Mouse (Mus musculus): ENCODE data around the gene Sf3a2. TPM values are rescaled to one million over a fixed set of nuclear protein-coding genes. Genes with fewer than 3 reads are reported as not detected.
"Not testable (repeated sequence)": the region's sequence is repeated elsewhere in the genome, so short reads cannot be mapped to it uniquely, and the experiment has no call there.

Gene Sf3a2
- polyA plus RNA-seq, 1 experiment from 2014 or later: 75.7 TPM

DNA sequence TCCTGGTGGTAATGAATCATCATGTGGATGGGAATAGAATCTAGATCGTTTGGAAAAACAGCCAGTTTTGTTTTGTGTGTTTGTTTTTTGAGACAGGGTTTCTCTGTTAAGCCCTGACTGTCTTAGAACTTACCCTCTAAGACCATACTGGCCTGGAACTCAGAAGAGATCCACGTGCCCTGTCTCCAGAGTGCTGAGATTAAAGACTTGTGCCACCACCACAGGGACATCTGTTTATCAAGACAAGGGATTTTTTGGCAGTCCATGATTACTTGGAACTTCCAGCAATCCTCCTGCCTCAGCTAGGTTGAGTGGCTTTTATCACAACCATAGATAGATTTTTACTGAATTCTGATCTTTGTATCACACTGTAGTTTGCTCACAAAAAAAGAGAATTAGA is 26.8 kb downstream of the Sf3a2 start:
- 61% methylated on average over 2 of the region's 2 CpGs for WGBS

DNA sequence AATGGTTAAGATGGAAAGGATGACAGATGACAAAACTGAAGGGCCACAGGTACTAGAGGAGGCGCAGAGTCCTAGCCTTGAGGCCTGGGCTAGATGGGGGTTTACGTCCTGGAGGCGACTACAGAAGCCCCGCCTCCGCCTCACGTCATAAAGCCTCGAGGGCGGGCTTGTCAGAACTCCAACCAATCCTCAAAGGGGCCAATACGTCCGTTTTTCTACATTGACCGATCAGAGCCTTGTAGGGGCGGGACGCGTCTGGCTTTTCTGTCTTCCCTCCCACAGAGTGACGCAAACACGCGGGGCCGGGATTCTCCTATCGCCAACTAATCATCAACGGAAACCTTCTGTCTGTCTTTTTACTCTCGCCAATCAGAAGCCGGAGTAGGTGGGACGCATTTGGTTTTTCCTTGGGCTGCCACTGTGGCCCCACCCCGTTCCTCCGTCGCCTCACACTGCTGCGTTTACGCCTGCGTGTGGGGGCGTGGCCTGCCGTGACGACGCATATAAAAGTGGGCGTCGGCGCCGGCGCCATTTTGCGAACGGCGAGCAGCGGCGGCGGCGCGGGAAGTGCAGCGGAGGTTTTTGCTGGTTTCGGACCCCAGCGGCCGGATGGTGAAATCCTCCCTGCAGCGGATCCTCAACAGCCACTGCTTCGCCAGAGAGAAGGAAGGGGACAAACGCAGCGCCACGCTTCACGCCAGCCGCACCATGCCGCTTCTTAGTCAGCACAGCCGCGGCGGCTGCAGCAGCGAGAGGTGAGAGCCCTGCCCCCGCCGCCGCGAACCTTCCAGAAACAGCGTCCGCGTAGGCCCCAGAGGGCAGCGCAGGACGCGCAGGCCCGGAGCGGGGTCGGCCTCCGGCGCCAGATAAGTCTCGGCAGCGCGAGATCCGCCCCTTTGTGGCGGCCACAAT is 28.4 kb downstream of the Sf3a2 start, which contains the start of gene Oaz1:
Gene Oaz1 (plus strand): TSS at position 506 of the 912 bp plus-strand sequence.
- Histone ChIP-seq H3K36me3 (ENCODE audit: control insufficient read depth, insufficient read depth, low read length) (peaks cover 7% of the 10 kb centered on the region), H3K9ac (ENCODE audit: low read length) (peak within 1 kb of the TSS; percentile 91), H3K4me1 (replicated peaks; ENCODE audit: control insufficient read depth, insufficient read depth, low read length) (peaks cover 17% of the 10 kb centered on the region), H3K27ac (ENCODE audit: low read length) (peak within 1 kb of the TSS; percentile 89), H3K27me3 (ENCODE audit: control insufficient read depth, insufficient read depth, low read depth, low read length) (no peaks in the 10 kb centered on the region), H3K4me2 (ENCODE audit: low read depth, low read length) (peak within 1 kb of the TSS; percentile 96), H3K4me3 (ENCODE audit: low read length) (peak within 1 kb of the TSS; percentile 73), H3K9me3 (ENCODE audit: control insufficient read depth, low read length) (no peaks in the 10 kb centered on the region)
- WGBS: under 1% methylated on average over 71 of the region's 82 CpGs
- ATAC-seq (ENCODE audit: low read depth): peak; percentile 98

More for the DNA sequence above, 26.8 kb downstream of the Sf3a2 start:
- no peak overlapping the region for H3K9ac ChIP-seq (ENCODE audit: low read length)
- no peak overlapping the region for H3K4me2 ChIP-seq (ENCODE audit: low read depth, low read length)
- H3K9me3 ChIP-seq (ENCODE audit: control insufficient read depth, low read length): no peaks in the 10 kb centered on the region
- H3K36me3 ChIP-seq (ENCODE audit: control insufficient read depth, insufficient read depth, low read length): peaks cover 7% of the 10 kb centered on the region
- no peak overlapping the region for H3K27ac ChIP-seq (ENCODE audit: low read length)
- no peak overlapping the region for H3K4me3 ChIP-seq (ENCODE audit: low read length)
- H3K27me3 ChIP-seq (ENCODE audit: control insufficient read depth, insufficient read depth, low read depth, low read length): no peaks in the 10 kb centered on the region
- no peak for ATAC-seq (ENCODE audit: low read depth)
- H3K4me1 ChIP-seq (replicated peaks; ENCODE audit: control insufficient read depth, insufficient read depth, low read length): peaks cover 9% of the 10 kb centered on the region

DNA sequence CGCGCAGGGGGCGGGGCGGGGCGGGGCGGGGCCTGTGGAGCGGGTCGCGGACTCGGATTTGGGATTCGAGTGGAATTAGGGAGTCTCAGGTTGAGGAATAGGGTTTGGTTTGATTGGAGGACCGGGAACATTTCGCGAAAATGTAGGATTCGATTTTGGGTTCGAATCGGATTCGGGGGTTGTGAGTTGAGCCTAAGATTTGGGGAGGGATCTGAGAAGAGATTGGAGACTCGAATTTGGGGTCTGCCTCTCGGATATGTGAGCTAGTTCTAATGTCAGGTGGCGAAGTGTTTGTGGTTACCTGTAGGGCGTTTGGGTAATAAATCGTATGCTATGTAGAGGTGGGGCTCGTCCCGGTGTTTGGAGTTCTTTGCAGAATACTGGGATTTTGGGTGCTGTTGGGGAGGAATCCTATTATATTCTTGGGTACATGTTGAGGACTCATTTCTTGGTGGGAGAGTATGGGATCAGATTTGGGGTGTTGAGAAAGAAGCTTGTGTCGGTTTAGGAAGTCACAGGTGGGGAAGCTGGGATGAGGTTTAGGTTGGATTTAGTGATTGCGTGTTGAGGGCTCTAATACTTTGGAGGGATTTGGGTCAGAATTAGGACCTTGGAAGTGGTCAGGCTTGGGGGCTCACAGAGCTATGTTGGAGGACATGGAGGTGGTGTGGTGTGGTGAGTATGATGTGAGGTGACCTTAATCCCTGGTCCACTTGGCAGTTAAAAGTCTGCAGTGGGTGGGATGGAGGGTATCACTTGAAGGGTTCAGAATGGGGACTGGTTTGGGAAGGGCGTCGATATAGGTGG is 29.3 kb downstream of the Sf3a2 start:
- no peaks in the 10 kb centered on the region for H3K9me3 ChIP-seq (ENCODE audit: control insufficient read depth, low read length)
- H3K27me3 ChIP-seq (ENCODE audit: control insufficient read depth, insufficient read depth, low read depth, low read length): no peaks in the 10 kb centered on the region
- peak overlapping the region; percentile 73 for H3K4me3 ChIP-seq (ENCODE audit: low read length)
- peak overlapping the region; percentile 91 for H3K9ac ChIP-seq (ENCODE audit: low read length)
- peaks cover 17% of the 10 kb centered on the region for H3K4me1 ChIP-seq (replicated peaks; ENCODE audit: control insufficient read depth, insufficient read depth, low read length)
- peak overlapping the region; percentile 96 for H3K4me2 ChIP-seq (ENCODE audit: low read depth, low read length)
- no peak for ATAC-seq (ENCODE audit: low read depth)
- peaks cover 7% of the 10 kb centered on the region for H3K36me3 ChIP-seq (ENCODE audit: control insufficient read depth, insufficient read depth, low read length)
- 5% methylated on average over 29 of the region's 29 CpGs for WGBS
- peak overlapping the region; percentile 89 for H3K27ac ChIP-seq (ENCODE audit: low read length)

DNA sequence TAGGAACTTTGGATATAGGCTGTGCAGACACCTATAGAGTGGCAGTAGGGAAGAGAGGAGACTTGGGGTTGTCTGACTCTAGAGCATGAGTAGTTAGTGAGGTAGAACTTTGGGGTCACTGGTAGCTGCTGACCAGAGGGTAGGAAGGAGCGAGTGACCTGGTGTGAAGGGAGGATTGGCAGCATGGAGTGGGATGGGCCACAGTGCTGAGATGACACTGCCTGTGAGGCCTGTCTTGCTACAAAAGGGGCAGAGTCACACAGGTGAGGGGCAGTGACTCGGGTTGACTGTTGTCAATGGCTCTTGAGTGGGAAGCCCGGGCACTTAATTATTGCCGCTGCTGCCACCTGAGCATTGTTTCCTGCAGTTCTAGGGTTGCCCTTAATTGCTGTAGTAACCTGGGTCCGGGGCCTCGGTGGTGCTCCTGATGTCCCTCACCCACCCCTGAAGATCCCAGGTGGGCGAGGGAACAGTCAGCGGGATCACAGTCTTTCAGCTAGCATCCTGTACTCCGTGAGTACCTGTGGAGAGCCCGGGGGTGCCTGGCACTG is 29.9 kb downstream of the Sf3a2 start:
- no peaks in the 10 kb centered on the region for H3K27me3 ChIP-seq (ENCODE audit: control insufficient read depth, insufficient read depth, low read depth, low read length)
- peaks cover 7% of the 10 kb centered on the region for H3K36me3 ChIP-seq (ENCODE audit: control insufficient read depth, insufficient read depth, low read length)
- H3K4me3 ChIP-seq (ENCODE audit: low read length): peak overlapping the region; percentile 73
- no peak for ATAC-seq (ENCODE audit: low read depth)
- H3K27ac ChIP-seq (ENCODE audit: low read length): no peak overlapping the region
- H3K9me3 ChIP-seq (ENCODE audit: control insufficient read depth, low read length): no peaks in the 10 kb centered on the region
- H3K9ac ChIP-seq (ENCODE audit: low read length): peak overlapping the region; percentile 91
- WGBS: 61% methylated on average over 10 of the region's 10 CpGs
- H3K4me1 ChIP-seq (replicated peaks; ENCODE audit: control insufficient read depth, insufficient read depth, low read length): peaks cover 17% of the 10 kb centered on the region
- H3K4me2 ChIP-seq (ENCODE audit: low read depth, low read length): peak overlapping the region; percentile 96

DNA sequence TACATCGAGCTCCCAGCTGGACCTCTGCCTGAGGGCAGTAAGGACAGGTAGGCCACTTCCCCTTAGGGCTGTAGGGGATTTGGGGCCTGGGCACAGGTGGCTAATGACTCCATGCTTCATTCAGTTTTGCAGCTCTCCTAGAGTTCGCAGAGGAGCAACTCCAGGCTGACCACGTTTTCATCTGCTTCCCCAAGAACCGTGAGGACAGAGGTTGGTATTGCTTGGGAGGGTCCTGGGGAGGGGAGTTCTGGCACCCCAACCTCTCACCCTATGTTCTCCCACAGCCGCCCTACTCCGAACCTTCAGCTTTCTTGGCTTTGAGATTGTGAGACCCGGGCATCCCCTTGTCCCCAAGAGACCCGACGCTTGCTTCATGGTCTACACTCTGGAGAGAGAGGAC is 30.6 kb downstream of the Sf3a2 start:
- not testable (repeated sequence) for H3K36me3 ChIP-seq (ENCODE audit: control insufficient read depth, insufficient read depth, low read length); ATAC-seq (ENCODE audit: low read depth); H3K27me3 ChIP-seq (ENCODE audit: control insufficient read depth, insufficient read depth, low read depth, low read length); H3K4me3 ChIP-seq (ENCODE audit: low read length); H3K27ac ChIP-seq (ENCODE audit: low read length); H3K9me3 ChIP-seq (ENCODE audit: control insufficient read depth, low read length); H3K9ac ChIP-seq (ENCODE audit: low read length)
- H3K4me2 ChIP-seq (ENCODE audit: low read depth, low read length): peak overlapping the region; percentile 96; the same call in 1 of the 2 replicates
- peaks cover 17% of the 10 kb centered on the region for H3K4me1 ChIP-seq (replicated peaks; ENCODE audit: control insufficient read depth, insufficient read depth, low read length)
- 72% methylated on average over 7 of the region's 9 CpGs for WGBS

DNA sequence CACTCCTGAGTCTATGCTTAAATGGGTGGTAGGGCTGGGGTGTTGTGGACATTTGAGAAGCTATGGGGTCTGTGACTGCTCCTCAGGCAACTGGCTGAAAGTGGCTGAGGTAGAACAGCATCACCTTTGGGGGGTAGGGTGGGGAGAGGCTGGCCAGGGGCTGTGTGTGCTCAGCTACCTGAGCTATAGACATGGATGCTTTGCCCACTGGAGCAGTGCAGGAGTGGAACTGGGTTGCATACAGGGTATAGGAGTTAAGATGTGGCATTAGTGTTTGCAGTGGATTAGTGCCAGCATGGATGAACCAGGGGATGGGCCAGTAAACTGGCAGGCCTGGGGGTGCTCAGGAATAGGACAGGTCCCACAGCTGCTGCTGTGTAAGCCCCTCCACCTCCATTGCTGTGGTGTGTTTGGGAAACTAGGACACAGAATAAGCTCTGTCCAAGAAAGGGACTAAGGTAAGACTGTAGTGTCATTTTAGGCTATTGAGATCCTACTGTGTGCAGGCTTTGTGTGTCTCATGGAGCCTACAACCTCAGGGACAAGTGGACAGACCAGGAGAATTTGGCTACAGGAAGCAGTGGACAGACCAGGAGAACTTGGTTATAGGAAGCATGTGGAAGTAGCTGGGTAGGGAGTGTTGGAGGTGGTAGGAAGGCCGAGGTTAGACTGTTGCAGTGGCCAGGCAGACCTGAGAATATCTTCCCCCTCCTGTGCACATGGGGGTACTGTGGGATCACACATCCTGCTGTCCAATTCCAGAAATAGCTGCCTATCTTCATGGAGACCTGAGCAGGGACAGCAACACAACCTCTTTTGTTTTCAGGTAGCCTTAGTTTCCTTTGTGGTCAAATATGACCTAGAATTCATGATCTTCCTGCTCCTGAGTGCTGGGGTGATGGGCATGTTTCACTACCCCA is 31.6 kb downstream of the Sf3a2 start:
- ATAC-seq (ENCODE audit: low read depth): no peak
- Histone ChIP-seq H3K36me3 (ENCODE audit: control insufficient read depth, insufficient read depth, low read length) (peaks cover 7% of the 10 kb centered on the region), H3K9me3 (ENCODE audit: control insufficient read depth, low read length) (0 out of 2 replicates have a peak, but pooled peaks cover 4% of the 10 kb centered on the region), H3K27me3 (ENCODE audit: control insufficient read depth, insufficient read depth, low read depth, low read length) (peaks cover 15% of the 10 kb centered on the region), H3K27ac (ENCODE audit: low read length) (no peak overlapping the region), H3K4me2 (ENCODE audit: low read depth, low read length) (no peak overlapping the region), H3K9ac (ENCODE audit: low read length) (no peak overlapping the region), H3K4me1 (replicated peaks; ENCODE audit: control insufficient read depth, insufficient read depth, low read length) (peaks cover 17% of the 10 kb centered on the region), H3K4me3 (ENCODE audit: low read length) (no peak overlapping the region)
- WGBS: 58% methylated on average over 1 of the region's 1 CpGs

DNA sequence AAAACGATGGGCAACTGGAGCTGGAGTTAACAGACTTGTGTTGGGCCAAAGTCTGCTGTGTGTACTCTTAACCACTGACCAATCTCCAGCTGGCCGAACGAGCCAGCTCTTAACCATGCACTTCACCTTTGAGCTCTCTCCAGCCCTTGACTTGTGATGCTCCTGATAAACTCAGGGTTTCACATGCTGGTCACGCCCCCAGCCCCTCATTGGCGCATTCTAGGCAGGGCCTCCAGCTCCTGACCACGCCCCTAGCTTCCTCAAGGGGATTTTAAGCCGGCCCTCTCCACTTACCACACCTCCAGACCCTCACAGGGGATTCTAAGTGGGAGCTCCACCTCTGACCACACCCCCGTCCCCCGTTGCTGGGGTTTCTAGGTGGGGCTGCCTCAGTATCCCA is 33.1 kb downstream of the Sf3a2 start:
- H3K27me3 ChIP-seq (ENCODE audit: control insufficient read depth, insufficient read depth, low read depth, low read length): peaks cover 30% of the 10 kb centered on the region
- peaks cover 17% of the 10 kb centered on the region for H3K4me1 ChIP-seq (replicated peaks; ENCODE audit: control insufficient read depth, insufficient read depth, low read length)
- WGBS: 3% methylated on average over 9 of the region's 9 CpGs
- no peak overlapping the region for H3K4me3 ChIP-seq (ENCODE audit: low read length)
- no peak overlapping the region for H3K27ac ChIP-seq (ENCODE audit: low read length)
- no peak overlapping the region for H3K4me2 ChIP-seq (ENCODE audit: low read depth, low read length)
- H3K9me3 ChIP-seq (ENCODE audit: control insufficient read depth, low read length): 0 out of 2 replicates have a peak, but pooled peaks cover 4% of the 10 kb centered on the region
- peaks cover 7% of the 10 kb centered on the region for H3K36me3 ChIP-seq (ENCODE audit: control insufficient read depth, insufficient read depth, low read length)
- H3K9ac ChIP-seq (ENCODE audit: low read length): no peak overlapping the region
- ATAC-seq (ENCODE audit: low read depth): no peak

DNA sequence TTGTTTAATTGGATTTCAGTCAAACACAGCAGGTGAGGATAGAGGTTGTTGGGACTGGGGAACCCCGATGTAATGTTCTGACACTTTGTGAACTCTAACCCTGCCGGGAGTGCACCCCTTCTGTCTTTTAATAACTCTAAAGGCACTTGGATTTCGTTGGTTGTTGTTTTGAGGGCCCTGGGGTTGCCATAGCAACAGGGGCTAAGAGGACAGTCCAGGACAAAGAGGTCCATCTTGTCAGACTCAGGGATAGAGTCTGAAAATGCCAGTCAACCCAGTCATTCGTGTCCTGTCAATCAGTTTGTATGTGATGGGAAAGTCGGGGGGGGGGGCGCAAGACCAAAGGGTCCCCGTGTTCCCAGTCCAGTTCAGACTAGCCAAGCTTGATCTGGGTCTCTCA is 34.8 kb downstream of the Sf3a2 start:
- Histone ChIP-seq H3K4me3 (ENCODE audit: low read length) (no peak overlapping the region), H3K4me2 (ENCODE audit: low read depth, low read length) (no peak overlapping the region), H3K9ac (ENCODE audit: low read length) (no peak overlapping the region), H3K4me1 (replicated peaks; ENCODE audit: control insufficient read depth, insufficient read depth, low read length) (peaks cover 12% of the 10 kb centered on the region), H3K27me3 (ENCODE audit: control insufficient read depth, insufficient read depth, low read depth, low read length) (peaks cover 40% of the 10 kb centered on the region), H3K27ac (ENCODE audit: low read length) (no peak overlapping the region), H3K9me3 (ENCODE audit: control insufficient read depth, low read length) (0 out of 2 replicates have a peak, but pooled peaks cover 4% of the 10 kb centered on the region), H3K36me3 (ENCODE audit: control insufficient read depth, insufficient read depth, low read length) (peaks cover 7% of the 10 kb centered on the region)
- 69% methylated on average over 7 of the region's 7 CpGs for WGBS
- no peak for ATAC-seq (ENCODE audit: low read depth)
